Mouse (Mus musculus) olfactory bulb, adult 2 months (tissue): ENCODE measurements around the gene Haghl. TPM values are rescaled to one million over a fixed set of nuclear protein-coding genes. Genes with fewer than 3 reads are reported as not detected.

ENCODE experiments used
- H3K27ac ChIP-seq: fragments of 200-500 bp; 2 replicates; pipeline ENCODE4 v1.5.1; 2012; ENCODE audit warnings: low read depth, low read length; ENCODE audit not compliant: insufficient read depth
- H3K4me1 ChIP-seq: fragments of 200-500 bp; 2 replicates; pipeline ENCODE4 v1.6.1; 2012; ENCODE audit warnings: low read length; ENCODE audit not compliant: control insufficient read depth, insufficient read depth
- H3K4me3 ChIP-seq: fragments of 200-500 bp; 2 replicates; pipeline ENCODE4 v1.5.1; 2012; ENCODE audit warnings: mild to moderate bottlenecking, low read depth, low read length, moderate library complexity; ENCODE audit not compliant: insufficient read depth
- CTCF ChIP-seq: fragments of 200-500 bp; IDR thresholded peaks from 2 replicates; pipeline ENCODE4 v1.5.1; 2012; ENCODE audit warnings: low read depth, mild to moderate bottlenecking, low read length, moderate library complexity; ENCODE audit not compliant: insufficient read depth
- POLR2A ChIP-seq: fragments of 200-500 bp; IDR thresholded peaks from 2 replicates; pipeline ENCODE4 v1.6.1; 2012; ENCODE audit warnings: mild to moderate bottlenecking, low read depth, low read length, moderate library complexity; ENCODE audit not compliant: insufficient read depth
- WGBS: fragments of 180-500 bp; shearing (Covaris S2); methylation state at CpG from one replicate; pipeline ENCODE4 v1.1.7; 2018; 5-methylcytosine and 5-hydroxymethylcytosine counted together
- polyA plus RNA-seq: library from polyadenylated mRNA; stranded (reverse); fragments of >200 nt; gene quantifications from 2 replicates; pipeline ENCODE4 v1.2.4, GENCODE M21; 2012; ENCODE audit warnings: low replicate concordance; ENCODE audit not compliant: missing spikeins, insufficient read depth, insufficient read length

Haghl gene
- polyA plus RNA-seq, 1 experiment: not detected

DNA sequence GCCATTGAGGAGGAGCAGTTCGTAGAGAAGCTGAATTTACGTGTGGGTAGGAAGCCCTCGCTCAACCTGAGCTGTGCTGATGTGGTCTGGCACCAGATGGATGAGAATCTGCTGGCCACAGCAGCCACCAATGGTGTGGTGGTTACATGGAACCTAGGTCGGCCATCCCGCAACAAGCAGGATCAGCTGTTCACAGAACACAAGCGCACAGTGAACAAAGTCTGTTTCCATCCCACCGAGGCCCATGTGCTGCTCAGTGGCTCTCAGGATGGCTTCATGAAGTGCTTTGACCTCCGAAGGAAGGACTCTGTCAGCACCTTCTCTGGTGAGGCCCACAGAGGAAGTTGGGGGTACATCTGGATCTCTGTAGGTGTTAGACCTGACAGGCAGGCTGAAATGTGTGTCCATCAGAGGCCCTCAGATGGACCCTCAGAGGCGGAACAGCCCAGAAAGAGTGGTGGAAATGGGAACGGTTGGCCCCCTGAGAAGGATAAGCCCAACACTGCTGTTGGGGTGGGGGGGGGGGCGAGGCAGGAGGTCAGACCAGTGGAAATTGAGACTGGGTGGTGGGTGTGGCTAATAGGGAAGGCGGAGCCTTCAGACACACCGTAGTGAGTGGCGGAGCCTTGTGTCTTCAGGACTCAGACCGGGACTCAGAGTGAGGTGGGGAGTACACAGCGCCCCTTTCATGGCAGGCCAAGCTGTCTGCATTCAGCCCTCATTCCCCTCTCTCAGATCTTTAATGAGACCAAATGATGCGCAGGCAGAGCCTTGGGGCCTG is 39.1 kb upstream of the Haghl start:
- Histone ChIP-seq H3K27ac (no peak overlapping the region), H3K4me1 (peaks cover 49% of the 10 kb centered on the region), H3K4me3 (peak overlapping the region; percentile 71; the same call in 1 of the 2 replicates)
- TF ChIP-seq POLR2A (no peak), CTCF (no peak)
- 73% methylated on average over 17 of the region's 17 CpGs for WGBS

DNA sequence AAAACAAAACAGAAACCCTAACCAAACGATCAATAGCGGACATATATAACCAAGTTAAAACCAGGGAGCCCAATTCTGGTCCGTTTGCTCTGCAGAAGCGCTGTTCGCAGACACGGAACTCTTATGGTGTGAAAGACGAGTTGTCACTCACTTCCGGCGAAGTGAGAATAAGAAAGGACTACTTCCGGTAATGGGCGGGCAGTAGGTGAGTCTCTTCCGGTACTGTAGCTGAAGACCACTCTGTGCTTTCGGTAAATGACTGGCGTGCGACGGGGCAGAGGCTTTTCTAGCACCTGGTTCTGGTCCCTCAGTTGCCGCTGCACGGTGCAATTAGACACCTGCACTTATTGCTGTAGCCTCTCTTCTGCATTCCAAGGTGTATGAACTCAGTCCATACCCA is 38.0 kb upstream of the Haghl start, which contains the start of gene Wdr24:
Gene Wdr24 (plus strand): TSS at position 176 of the 400 bp plus-strand sequence.
- peak within 1 kb of the TSS; percentile 81 for H3K27ac ChIP-seq
- TF ChIP-seq POLR2A (no peak), CTCF (no peak)
- H3K4me1 ChIP-seq: peaks cover 45% of the 10 kb centered on the region

DNA sequence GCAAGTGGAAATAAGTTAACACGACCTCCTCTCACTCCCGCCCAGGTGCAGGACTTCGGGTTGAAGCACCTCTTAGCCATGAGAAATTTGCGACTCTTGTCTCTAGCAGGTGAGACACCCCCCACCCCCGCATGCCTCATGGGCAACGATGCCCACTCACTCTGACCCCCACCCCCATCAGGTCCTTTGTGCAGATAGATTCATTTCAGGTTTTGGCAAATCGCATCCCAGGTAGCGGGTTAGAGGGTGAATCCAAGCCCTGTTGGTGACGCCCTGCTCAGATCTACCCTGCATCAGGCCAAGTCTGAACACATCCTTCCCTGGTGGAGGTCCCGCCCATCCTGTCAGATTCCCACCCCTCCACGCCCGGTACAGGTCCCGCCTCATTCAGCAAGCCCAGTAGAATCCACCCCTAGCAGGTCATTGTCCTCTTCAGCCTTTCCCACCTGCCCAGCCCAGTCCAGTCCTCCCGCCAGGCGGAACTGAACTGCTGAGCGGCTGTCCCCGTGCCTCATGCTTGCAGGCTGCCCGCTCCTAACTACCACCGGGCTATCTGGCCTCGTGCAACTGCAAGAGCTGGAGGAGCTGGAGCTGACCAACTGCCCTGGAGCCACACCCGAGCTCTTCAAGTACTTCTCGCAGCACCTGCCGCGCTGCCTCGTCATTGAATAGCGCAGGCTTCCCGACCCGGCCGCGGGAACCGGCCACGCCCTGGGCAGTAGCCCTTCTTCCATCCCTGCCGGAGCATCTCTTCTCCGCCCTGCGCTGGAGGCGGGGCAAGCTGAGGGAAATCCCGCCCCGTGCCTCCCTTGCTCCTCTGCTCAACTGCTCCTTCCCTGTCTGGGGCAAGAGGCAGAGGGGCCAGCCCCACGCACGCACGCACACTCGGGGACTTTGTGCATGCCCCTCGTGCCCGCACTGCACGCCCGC is 33.6 kb upstream of the Haghl start:
- 24% methylated on average over 46 of the region's 46 CpGs for WGBS
- H3K27ac ChIP-seq: no peak overlapping the region
- no peak for TF ChIP-seq POLR2A
- TF ChIP-seq CTCF: no peak

More for the DNA sequence above, 38.0 kb upstream of the Haghl start, which contains the start of gene Wdr24:
- under 1% methylated on average over 18 of the region's 18 CpGs for WGBS
- peak within 1 kb of the TSS; percentile 71 for H3K4me3 ChIP-seq

DNA sequence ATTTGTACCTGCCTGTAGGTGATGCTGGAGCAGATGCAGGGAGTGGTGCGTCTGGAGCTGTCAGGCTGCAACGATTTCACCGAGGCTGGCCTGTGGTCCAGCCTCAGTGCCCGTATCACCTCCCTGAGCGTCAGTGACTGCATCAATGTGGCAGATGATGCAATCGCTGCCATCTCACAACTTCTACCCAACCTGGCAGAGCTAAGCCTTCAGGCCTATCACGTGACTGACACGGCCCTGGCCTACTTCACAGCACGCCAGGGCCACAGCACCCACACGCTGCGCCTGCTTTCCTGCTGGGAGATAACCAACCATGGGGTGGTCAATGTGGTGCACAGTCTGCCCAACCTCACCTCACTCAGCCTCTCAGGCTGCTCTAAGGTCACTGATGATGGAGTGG is 32.2 kb upstream of the Haghl start:
- H3K27ac ChIP-seq: no peak overlapping the region
- TF ChIP-seq CTCF (no peak), POLR2A (no peak)
- peaks cover 17% of the 10 kb centered on the region for H3K4me1 ChIP-seq
- no peak overlapping the region for H3K4me3 ChIP-seq
- WGBS: 86% methylated on average over 11 of the region's 11 CpGs

More for the DNA sequence above, 33.6 kb upstream of the Haghl start:
- Histone ChIP-seq H3K4me1 (peaks cover 14% of the 10 kb centered on the region), H3K4me3 (no peak overlapping the region)

DNA sequence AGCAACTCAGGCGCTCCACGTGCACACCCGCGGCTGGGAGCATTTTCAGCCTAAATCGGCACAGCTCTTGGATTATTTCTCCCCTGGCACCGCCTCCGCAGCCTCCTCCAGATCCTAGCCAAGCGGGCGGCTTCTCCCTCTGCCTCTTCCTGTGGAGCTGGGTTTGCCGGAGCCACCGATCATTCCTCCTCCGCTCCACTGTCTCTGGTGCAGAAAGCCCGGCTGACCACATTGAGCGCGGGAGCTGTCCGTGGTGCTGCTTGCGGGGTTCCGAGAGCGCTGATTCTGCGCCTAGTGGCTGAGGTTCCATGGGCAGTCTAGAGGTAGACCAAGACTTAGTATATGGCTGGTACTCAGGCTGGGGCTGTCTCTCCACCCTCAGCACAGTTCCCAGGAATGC is 28.0 kb upstream of the Haghl start:
- TF ChIP-seq POLR2A (0 out of 2 replicates have a peak, but pooled peaks have one; percentile 20), CTCF (peak; percentile 32; the same call in 1 of the 2 replicates)
- WGBS: under 1% methylated on average over 20 of the region's 20 CpGs
- Histone ChIP-seq H3K4me3 (peak overlapping the region; percentile 44), H3K27ac (peak overlapping the region; percentile 66), H3K4me1 (peaks cover 40% of the 10 kb centered on the region)

DNA sequence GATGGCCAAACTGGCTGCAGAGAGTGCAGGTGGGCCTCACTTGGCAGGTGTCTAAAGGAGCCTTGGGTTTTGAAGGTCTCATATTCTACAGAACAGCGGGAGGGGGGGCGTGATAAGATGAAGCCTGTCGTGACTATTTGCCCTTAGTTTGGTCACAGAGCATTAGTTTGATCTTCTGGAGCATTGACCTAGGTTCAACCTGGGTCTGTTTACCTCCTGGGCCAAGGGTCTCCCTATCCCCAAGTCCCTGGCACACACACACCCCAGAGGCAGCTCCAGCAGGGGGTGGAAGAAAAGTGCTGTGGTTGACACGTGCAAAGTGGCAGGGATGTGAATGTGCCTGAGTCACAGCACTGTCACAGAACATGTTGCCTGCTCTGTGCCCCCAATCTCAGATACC is 25.4 kb upstream of the Haghl start:
- 58% methylated on average over 4 of the region's 4 CpGs for WGBS
- H3K4me3 ChIP-seq: peak overlapping the region; percentile 77; the same call in 1 of the 2 replicates
- H3K27ac ChIP-seq: no peak overlapping the region
- no peak for TF ChIP-seq CTCF
- no peak for TF ChIP-seq POLR2A
- H3K4me1 ChIP-seq: peaks cover 42% of the 10 kb centered on the region

DNA sequence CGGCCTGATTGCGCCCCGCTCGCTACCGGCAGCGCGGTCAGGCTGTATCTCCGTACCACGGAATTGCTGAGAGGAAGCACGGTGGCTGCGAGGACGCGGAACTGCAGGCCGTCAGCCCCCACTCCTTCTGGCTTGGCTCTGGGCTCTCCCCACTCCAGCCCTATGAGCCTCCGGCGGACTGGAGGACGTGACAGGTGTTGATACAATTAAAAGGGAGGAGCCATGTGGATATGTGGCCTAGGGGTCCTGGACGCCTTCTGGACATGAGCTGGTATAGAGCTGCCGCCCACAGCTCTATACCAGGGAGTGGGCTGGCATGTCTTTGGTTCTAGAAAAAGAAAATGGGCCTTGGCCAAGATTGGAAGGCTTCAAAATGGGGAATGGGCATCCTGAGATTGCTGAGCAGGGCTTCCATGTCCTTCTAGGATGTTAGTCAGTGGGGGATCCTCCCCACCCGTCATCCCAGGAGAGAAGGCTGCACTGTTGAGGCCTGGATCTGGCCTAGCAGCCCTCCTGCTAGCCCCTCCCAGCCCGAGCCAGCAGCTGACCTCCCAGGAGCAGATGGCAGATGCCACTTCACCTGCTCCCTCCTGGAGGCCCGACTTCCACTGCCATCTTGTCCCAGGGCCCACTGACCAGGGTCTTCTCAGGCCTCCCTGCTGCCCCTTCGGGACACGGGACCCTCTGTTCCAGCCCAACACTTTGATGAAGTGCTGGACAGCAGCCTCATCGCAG is 24.3 kb upstream of the Haghl start:
- Histone ChIP-seq H3K4me3 (peak overlapping the region; percentile 77), H3K4me1 (peaks cover 38% of the 10 kb centered on the region), H3K27ac (peak overlapping the region; percentile 76)
- TF ChIP-seq CTCF (no peak), POLR2A (no peak)
- WGBS: 7% methylated on average over 25 of the region's 25 CpGs
